Mouse (Mus musculus) forebrain, postnatal 0 days (tissue): ENCODE measurements around the gene Tcl1b3. TPM values are rescaled to one million over a fixed set of nuclear protein-coding genes. Genes with fewer than 3 reads are reported as not detected.

Source experiments
- ATAC-seq: fragments of 200-750 bp; cut with Nextera tagmentation; 2 replicates; pipeline ENCODE4 v1.8.0; 2017; ENCODE audit warnings: mild to moderate bottlenecking, moderate library complexity
- DNase-seq: peaks from one replicate; pipeline ENCODE4 v3.0.0-alpha.2; 2015
- H3K27ac ChIP-seq: fragments of 300-500 bp; sonication (generic); 2 replicates; pipeline ENCODE4 v1.5.1; 2014; ENCODE audit warnings: low read depth, mild to moderate bottlenecking, antibody characterized with exemption, low read length, moderate library complexity, mixed read lengths
- H3K27me3 ChIP-seq: fragments of 300-500 bp; sonication (generic); 2 replicates; pipeline ENCODE4 v1.6.1; 2014; ENCODE audit warnings: mild to moderate bottlenecking, low read length, mixed read lengths; ENCODE audit not compliant: insufficient read depth
- H3K36me3 ChIP-seq: fragments of 300-500 bp; sonication (generic); 2 replicates; pipeline ENCODE4 v1.6.1; 2014; ENCODE audit warnings: mild to moderate bottlenecking, moderate library complexity; ENCODE audit not compliant: insufficient read depth
- H3K4me1 ChIP-seq: fragments of 300-500 bp; sonication (generic); 2 replicates; pipeline ENCODE4 v1.6.1; 2014; ENCODE audit warnings: antibody characterized with exemption; ENCODE audit not compliant: insufficient read depth
- H3K4me2 ChIP-seq: fragments of 300-500 bp; sonication (generic); 2 replicates; pipeline ENCODE4 v1.6.1; 2014; ENCODE audit warnings: low read depth, mild to moderate bottlenecking, moderate library complexity
- H3K4me3 ChIP-seq: fragments of 300-500 bp; sonication (generic); 2 replicates; pipeline ENCODE4 v1.5.1; 2014; ENCODE audit warnings: low read depth, low read length, mixed read lengths
- H3K9ac ChIP-seq: fragments of 300-500 bp; sonication (generic); 2 replicates; pipeline ENCODE4 v1.6.1; 2014; ENCODE audit warnings: mild to moderate bottlenecking
- H3K9me3 ChIP-seq: fragments of 300-500 bp; sonication (generic); 2 replicates; pipeline ENCODE4 v1.6.1; 2016; ENCODE audit warnings: low read length
- CTCF ChIP-seq: sonication (generic); IDR thresholded peaks from 2 replicates; pipeline ENCODE4 v1.5.1; 2016; ENCODE audit warnings: antibody characterized with exemption, control low read depth, low read depth
- WGBS: fragments of 180-500 bp; shearing (Covaris S2); extraction: QIAGEN DNeasy Blood & Tissue Kit; methylation state at CpG from one replicate; pipeline ENCODE4 v1.1.7; 2014; 5-methylcytosine and 5-hydroxymethylcytosine counted together
- polyA plus RNA-seq: library from polyadenylated mRNA; unstranded; fragments of >200 nt; fragmentation: Nextera tagmentation; extraction: Ambion mirVana; gene quantifications from 2 replicates; pipeline ENCODE4 v1.2.1, GENCODE M21; 2015
- total RNA-seq: library from RNA; depleted of rRNA; stranded (reverse); fragments of >200 nt; gene quantifications from 2 replicates; pipeline ENCODE4 v1.2.3, GENCODE M21; 2014

The Tcl1b3 gene
- total and polyA plus RNA-seq, 2 experiments from 2014 or later: not detected

- ATAC-seq (no peak), DNase-seq (no peak)
- 96% methylated on average over 1 of the region's 1 CpGs for WGBS
- Histone ChIP-seq H3K27ac (no peak overlapping the region), H3K9me3 (no peaks in the 10 kb centered on the region), H3K4me2 (no peak overlapping the region), H3K4me1 (no peaks in the 10 kb centered on the region), H3K9ac (no peak overlapping the region), H3K36me3 (no peaks in the 10 kb centered on the region), H3K27me3 (no peaks in the 10 kb centered on the region), H3K4me3 (no peak overlapping the region)
- TF ChIP-seq CTCF: no peak
Measured at GRCm38 (mm10) chr12:105207071-105207470, 16.2 kb downstream of the Tcl1b3 start.

GRCm38 (mm10) chr12:105208441-105208840, 17.6 kb downstream of the Tcl1b3 start:
- no peaks in the 10 kb centered on the region for H3K27me3 ChIP-seq
- H3K4me1 ChIP-seq: no peaks in the 10 kb centered on the region
- no peak overlapping the region for H3K4me2 ChIP-seq
- 96% methylated on average over 1 of the region's 1 CpGs for WGBS
- DNase-seq (no peak), ATAC-seq (no peak)
- no peaks in the 10 kb centered on the region for H3K9me3 ChIP-seq
- no peak for TF ChIP-seq CTCF
- no peak overlapping the region for H3K4me3 ChIP-seq
- H3K27ac ChIP-seq: no peak overlapping the region
- H3K36me3 ChIP-seq: no peaks in the 10 kb centered on the region
- no peak overlapping the region for H3K9ac ChIP-seq

- H3K4me1 ChIP-seq: no peaks in the 10 kb centered on the region
- H3K4me3 ChIP-seq: no peak overlapping the region
- H3K9me3 ChIP-seq: no peaks in the 10 kb centered on the region
- DNase-seq (no peak), ATAC-seq (no peak)
- no peak overlapping the region for H3K4me2 ChIP-seq
- no peak for TF ChIP-seq CTCF
- no peak overlapping the region for H3K27ac ChIP-seq
- H3K36me3 ChIP-seq: no peaks in the 10 kb centered on the region
- WGBS: 93% methylated on average over 7 of the region's 7 CpGs
- H3K9ac ChIP-seq: no peak overlapping the region
- no peaks in the 10 kb centered on the region for H3K27me3 ChIP-seq
Measured at GRCm38 (mm10) chr12:105209231-105209630, 18.4 kb downstream of the Tcl1b3 start.

- no peak overlapping the region for H3K27ac ChIP-seq
- H3K9me3 ChIP-seq: no peaks in the 10 kb centered on the region
- WGBS: 90% methylated on average over 7 of the region's 7 CpGs
- no peak overlapping the region for H3K4me2 ChIP-seq
- H3K4me3 ChIP-seq: no peak overlapping the region
- TF ChIP-seq CTCF: no peak
- H3K36me3 ChIP-seq: no peaks in the 10 kb centered on the region
- no peak for DNase-seq
- H3K27me3 ChIP-seq: no peaks in the 10 kb centered on the region
- no peaks in the 10 kb centered on the region for H3K4me1 ChIP-seq
- no peak for ATAC-seq
- no peak overlapping the region for H3K9ac ChIP-seq
Measured at GRCm38 (mm10) chr12:105217101-105217760, 26.4 kb downstream of the Tcl1b3 start.

GRCm38 (mm10) chr12:105222601-105223319, 31.9 kb downstream of the Tcl1b3 start, which contains the start of gene Tcl1:
Tcl1 (minus strand) TSS chr12:105222793.
- no peak for TF ChIP-seq CTCF
- no peaks in the 10 kb centered on the region for H3K9me3 ChIP-seq
- H3K9ac ChIP-seq: no peak within 1 kb of the TSS
- ATAC-seq: no peak
- H3K4me2 ChIP-seq: no peak within 1 kb of the TSS
- 94% methylated on average over 22 of the region's 22 CpGs for WGBS
- H3K4me1 ChIP-seq: no peaks in the 10 kb centered on the region
- no peak within 1 kb of the TSS for H3K4me3 ChIP-seq
- H3K36me3 ChIP-seq: no peaks in the 10 kb centered on the region
- no peak for DNase-seq
- no peaks in the 10 kb centered on the region for H3K27me3 ChIP-seq
- no peak within 1 kb of the TSS for H3K27ac ChIP-seq

DNA sequence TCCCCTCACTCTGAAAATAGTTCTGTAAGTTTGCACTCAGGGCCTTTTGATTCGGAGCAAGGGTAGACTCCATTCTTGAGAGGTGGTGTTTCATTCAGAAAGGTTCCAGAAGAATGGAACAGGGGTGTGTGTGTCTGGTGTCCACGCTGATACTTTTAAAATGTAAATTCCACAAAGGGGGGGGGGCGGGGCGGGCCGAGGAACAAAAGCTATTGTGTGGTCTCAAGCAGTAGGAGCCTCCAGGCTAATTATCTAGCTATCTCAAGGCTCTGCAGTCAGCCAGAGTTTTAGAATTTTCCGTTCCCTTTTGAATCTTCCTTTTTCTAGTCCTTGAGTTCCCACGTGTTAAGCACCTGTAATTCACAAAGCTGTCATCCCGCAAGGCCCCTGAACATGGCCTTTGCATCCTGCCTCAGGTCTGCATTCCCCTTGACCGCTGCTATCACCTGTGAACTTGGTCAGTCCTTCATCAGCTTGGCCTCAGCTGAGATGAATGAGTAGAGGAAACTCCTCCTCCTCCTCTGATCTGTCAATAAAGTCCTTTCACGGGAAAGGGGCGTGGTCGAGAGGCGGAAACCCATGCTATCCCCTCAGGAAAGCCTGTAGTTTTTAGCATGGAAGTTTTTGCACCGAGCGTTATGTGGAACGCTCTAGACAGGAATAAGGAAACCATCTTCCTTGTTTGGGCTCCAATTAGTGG, 33.9 kb downstream of the Tcl1b3 start:
- no peaks in the 10 kb centered on the region for H3K27me3 ChIP-seq
- H3K4me2 ChIP-seq: no peak overlapping the region
- no peak overlapping the region for H3K9ac ChIP-seq
- no peak for ATAC-seq
- no peak for TF ChIP-seq CTCF
- H3K27ac ChIP-seq: no peak overlapping the region
- no peaks in the 10 kb centered on the region for H3K4me1 ChIP-seq
- 42% methylated on average over 16 of the region's 16 CpGs for WGBS
- H3K9me3 ChIP-seq: no peaks in the 10 kb centered on the region
- H3K36me3 ChIP-seq: no peaks in the 10 kb centered on the region
- DNase-seq: no peak
- H3K4me3 ChIP-seq: no peak overlapping the region

DNA sequence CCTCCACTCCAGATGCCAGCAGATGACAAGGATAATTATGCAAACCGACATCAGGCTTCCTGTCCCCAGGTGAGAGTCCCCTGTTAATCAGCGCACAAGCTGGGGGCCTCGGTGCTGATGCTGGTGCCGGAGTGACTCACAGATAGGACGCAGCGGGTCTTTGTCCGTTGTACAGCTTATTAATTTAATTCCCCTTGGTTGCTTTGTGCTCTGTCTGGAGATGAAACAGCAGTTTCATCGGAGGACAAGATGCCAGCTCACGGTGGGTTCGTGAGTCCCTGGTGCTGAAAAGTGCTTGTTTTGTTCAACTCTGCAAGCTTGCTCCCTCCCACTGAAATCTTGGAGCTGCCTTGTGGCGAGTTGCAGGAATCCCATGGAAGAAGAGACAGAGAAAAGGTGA, 43.5 kb downstream of the Tcl1b3 start:
- no peak for TF ChIP-seq CTCF
- no peak overlapping the region for H3K27ac ChIP-seq
- H3K4me2 ChIP-seq: no peak overlapping the region
- H3K4me1 ChIP-seq: no peaks in the 10 kb centered on the region
- no peaks in the 10 kb centered on the region for H3K27me3 ChIP-seq
- H3K36me3 ChIP-seq: no peaks in the 10 kb centered on the region
- DNase-seq (no peak), ATAC-seq (no peak)
- no peak overlapping the region for H3K9ac ChIP-seq
- no peaks in the 10 kb centered on the region for H3K9me3 ChIP-seq
- H3K4me3 ChIP-seq: no peak overlapping the region
- 59% methylated on average over 11 of the region's 11 CpGs for WGBS
